Mouse (Mus musculus) kidney, embryonic 16.5 days (tissue): ENCODE measurements around the gene Mrpl54. TPM values are rescaled to one million over a fixed set of nuclear protein-coding genes. Genes with fewer than 3 reads are reported as not detected.

Experiments used
- ATAC-seq: fragments of 200-750 bp; cut with Nextera tagmentation; 2 replicates; pipeline ENCODE4 v1.8.0; 2017; ENCODE audit warnings: moderate TSS enrichment; ENCODE audit not compliant: low FRiP score, low TSS enrichment
- H3K27ac ChIP-seq: fragments of 300-500 bp; sonication (generic); 2 replicates; pipeline ENCODE4 v1.5.1; 2014; ENCODE audit warnings: low read length
- H3K27me3 ChIP-seq: fragments of 300-500 bp; sonication (generic); 2 replicates; pipeline ENCODE4 v1.6.1; 2014; ENCODE audit warnings: low read length, control low read depth, mixed read lengths; ENCODE audit not compliant: insufficient read depth
- H3K36me3 ChIP-seq: fragments of 300-500 bp; sonication (generic); 2 replicates; pipeline ENCODE4 v1.6.1; 2014; ENCODE audit warnings: low read length, control low read depth, mixed read lengths; ENCODE audit not compliant: insufficient read depth
- H3K4me1 ChIP-seq: fragments of 300-500 bp; sonication (generic); 2 replicates; pipeline ENCODE4 v1.6.1; 2014; ENCODE audit warnings: low read length, control low read depth, mixed read lengths; ENCODE audit not compliant: insufficient read depth
- H3K4me2 ChIP-seq: fragments of 300-500 bp; sonication (generic); replicated peaks from 2 replicates; pipeline ENCODE4 v1.6.1; 2014; ENCODE audit warnings: low read depth, low read length
- H3K4me3 ChIP-seq: fragments of 300-500 bp; sonication (generic); 2 replicates; pipeline ENCODE4 v1.5.1; 2014; ENCODE audit warnings: mild to moderate bottlenecking, low read length
- H3K9ac ChIP-seq: fragments of 300-500 bp; sonication (generic); replicated peaks from 2 replicates; pipeline ENCODE4 v1.6.1; 2014; ENCODE audit warnings: low read length
- H3K9me3 ChIP-seq: fragments of 300-500 bp; sonication (generic); 2 replicates; pipeline ENCODE4 v1.6.1; 2016; ENCODE audit warnings: low read length, control low read depth
- WGBS: fragments of 180-500 bp; shearing (Covaris S2); extraction: QIAGEN DNeasy Blood & Tissue Kit; methylation state at CpG from one replicate; pipeline ENCODE4 v1.1.7; 2014; 5-methylcytosine and 5-hydroxymethylcytosine counted together
- polyA plus RNA-seq: library from polyadenylated mRNA; unstranded; fragments of >200 nt; fragmentation: Nextera tagmentation; extraction: Ambion mirVana; gene quantifications from 2 replicates; pipeline ENCODE4 v1.2.1, GENCODE M21; 2015

The Mrpl54 gene
- polyA plus RNA-seq, 1 experiment from 2014 or later = 238 TPM

DNA sequence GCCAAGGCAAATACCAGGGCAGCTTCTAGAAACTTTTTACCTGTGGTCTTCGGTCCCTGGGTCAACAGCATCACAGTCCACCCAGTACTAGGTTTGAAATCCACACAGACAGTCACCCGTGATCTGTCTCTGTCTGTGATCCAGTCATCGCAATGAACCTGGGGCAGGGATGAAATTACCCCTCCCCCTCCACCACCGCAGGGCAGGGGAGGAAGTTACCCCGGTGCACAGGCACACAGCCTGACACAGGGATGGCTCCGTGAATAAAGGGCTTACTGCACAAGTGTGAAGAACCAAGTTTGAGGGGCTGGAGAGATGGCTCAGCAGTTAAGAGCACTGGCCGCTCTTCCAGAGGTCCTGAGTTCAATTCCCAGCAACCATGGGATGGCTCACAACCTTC lies 37.0 kb upstream of the Mrpl54 start:
- peaks cover 31% of the 10 kb centered on the region for H3K36me3 ChIP-seq
- H3K4me3 ChIP-seq = no peak overlapping the region
- no peak overlapping the region for H3K4me2 ChIP-seq
- H3K9me3 ChIP-seq = no peaks in the 10 kb centered on the region
- 67% methylated on average over 7 of the region's 7 CpGs for WGBS
- ATAC-seq = no peak
- H3K9ac ChIP-seq = no peak overlapping the region
- no peak overlapping the region for H3K27ac ChIP-seq
- peaks cover 62% of the 10 kb centered on the region for H3K4me1 ChIP-seq
- H3K27me3 ChIP-seq = no peaks in the 10 kb centered on the region

DNA sequence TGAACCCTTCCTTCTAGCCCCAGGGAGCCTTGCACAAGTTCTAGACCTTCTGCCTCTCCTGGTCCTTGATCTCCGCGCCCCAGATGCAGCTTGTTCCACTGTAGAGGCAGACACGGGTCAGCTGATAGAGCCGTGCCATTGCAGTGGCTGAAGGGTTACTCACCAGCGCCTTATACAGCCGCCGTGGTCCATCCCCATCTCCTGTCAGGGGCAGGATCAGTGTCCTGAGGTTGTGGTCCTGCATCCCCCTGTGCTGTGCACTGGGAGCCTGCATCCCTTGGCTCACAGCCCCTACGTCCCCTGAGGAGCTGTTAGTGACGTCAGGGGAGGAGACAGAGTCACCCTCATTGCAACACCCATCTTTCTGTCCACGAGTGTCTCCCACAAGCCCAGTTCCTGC lies 36.5 kb upstream of the Mrpl54 start:
- Histone ChIP-seq H3K4me3 (no peak overlapping the region), H3K36me3 (peaks cover 26% of the 10 kb centered on the region), H3K9me3 (no peaks in the 10 kb centered on the region), H3K27ac (peak overlapping the region; percentile 56), H3K27me3 (no peaks in the 10 kb centered on the region), H3K9ac (peak overlapping the region; percentile 29), H3K4me1 (peaks cover 64% of the 10 kb centered on the region), H3K4me2 (0 out of 2 replicates have a peak overlapping the region, but pooled peaks have one; percentile 20)
- WGBS = 68% methylated on average over 10 of the region's 10 CpGs
- no peak for ATAC-seq

DNA sequence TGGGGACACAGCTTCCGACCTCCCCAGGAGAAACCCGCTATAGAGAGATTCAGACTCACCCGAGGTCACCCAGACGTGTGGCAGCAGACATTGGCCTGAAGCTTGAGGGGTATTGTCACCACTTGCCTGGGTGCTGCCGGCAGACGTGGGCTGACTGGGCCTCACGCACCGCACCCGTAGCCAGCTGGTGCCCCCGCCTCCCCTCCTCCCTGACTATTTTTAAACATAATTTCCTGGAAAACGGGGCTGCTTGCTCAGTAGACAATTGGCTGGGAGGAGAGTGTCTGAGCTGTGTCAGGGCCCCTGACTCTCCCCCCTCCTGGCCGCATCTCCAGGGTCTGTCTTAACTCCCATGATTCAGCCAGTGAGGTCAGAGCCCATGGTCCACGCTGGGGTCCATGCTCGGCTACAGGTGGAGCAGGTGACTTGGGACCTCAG lies 36.1 kb upstream of the Mrpl54 start:
- Histone ChIP-seq H3K27me3 (no peaks in the 10 kb centered on the region), H3K27ac (peak overlapping the region; percentile 56), H3K9me3 (no peaks in the 10 kb centered on the region), H3K9ac (peak overlapping the region; percentile 32), H3K4me1 (peaks cover 68% of the 10 kb centered on the region), H3K4me2 (peak overlapping the region; percentile 20; the same call in 1 of the 2 replicates), H3K4me3 (no peak overlapping the region), H3K36me3 (peaks cover 22% of the 10 kb centered on the region)
- ATAC-seq = no peak
- WGBS = 63% methylated on average over 14 of the region's 14 CpGs

DNA sequence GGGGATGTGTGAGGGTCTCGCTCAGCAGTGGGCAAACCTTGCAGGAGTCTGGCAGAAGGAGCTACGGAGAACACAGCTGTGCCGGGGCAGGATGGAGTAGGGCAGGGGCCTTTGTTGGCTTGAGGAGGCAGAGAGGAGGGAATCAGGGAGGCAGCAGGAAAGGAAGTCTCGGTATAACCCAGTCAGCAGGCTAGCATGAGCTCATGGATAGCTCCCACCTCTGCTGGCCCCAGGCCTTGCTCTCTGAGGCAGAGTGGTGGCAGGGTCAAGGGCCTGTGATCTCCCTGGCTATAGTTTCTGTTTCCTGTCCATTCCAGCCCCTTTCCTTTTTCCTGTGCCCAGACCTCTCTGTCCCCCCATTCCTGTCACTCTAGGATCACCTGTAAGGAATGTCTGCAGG lies 35.6 kb upstream of the Mrpl54 start:
- H3K4me1 ChIP-seq = peaks cover 73% of the 10 kb centered on the region
- WGBS = 53% methylated on average over 4 of the region's 4 CpGs
- peak overlapping the region; percentile 56 for H3K27ac ChIP-seq
- no peak for ATAC-seq
- H3K9me3 ChIP-seq = no peaks in the 10 kb centered on the region
- peak overlapping the region; percentile 20; the same call in 1 of the 2 replicates for H3K4me2 ChIP-seq
- H3K27me3 ChIP-seq = no peaks in the 10 kb centered on the region
- H3K4me3 ChIP-seq = no peak overlapping the region
- H3K9ac ChIP-seq = 0 out of 2 replicates have a peak overlapping the region, but pooled peaks have one; percentile 32
- peaks cover 16% of the 10 kb centered on the region for H3K36me3 ChIP-seq

DNA sequence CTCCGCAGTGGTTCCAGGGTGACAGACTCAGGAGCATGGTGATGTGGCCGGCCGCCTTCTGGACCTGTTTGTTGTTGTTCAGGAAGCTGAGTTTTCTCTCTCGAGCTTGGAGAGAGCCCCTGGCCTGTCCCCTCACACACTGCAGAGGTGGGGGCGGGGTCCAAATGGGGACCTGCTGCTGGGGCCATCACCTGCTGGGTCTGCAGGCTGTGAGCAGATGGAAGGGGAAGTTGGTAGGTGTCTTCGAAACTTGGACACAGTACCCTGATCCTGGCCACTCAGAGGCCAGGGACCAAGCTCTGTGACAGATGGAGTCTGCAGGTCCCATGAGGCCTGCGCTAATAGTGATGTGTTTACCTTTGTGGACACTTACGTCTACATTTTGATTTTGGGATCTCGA lies 34.6 kb upstream of the Mrpl54 start:
- 79% methylated on average over 9 of the region's 9 CpGs for WGBS

DNA sequence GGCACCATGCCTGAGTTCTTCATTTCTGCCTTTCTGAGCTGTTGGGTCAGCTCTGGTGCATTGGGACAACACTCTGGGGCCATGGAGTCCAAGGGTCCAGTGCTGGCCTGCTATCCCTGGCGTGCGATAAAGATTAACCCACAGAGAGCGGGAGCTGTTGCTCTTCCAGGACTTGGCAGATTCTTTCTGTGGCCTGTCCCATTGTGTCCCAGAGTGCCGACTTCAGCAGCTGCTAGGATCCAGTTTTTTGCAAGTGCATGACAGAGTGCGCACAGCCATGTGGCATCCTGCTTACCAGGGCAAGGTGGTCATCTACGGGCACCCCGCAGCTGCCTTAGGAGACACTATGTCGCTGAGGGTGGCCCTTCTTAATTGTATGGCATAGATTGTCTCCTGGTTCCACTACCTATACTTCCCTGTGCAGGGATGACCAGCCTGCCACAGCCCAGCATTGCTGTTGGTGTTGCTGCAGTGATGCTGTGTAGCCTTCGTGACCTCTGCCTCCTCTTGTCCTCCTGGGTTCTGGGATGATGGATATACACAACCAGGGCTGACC lies 33.7 kb upstream of the Mrpl54 start:
- H3K4me3 ChIP-seq = no peak overlapping the region
- no peaks in the 10 kb centered on the region for H3K27me3 ChIP-seq
- ATAC-seq = peak; percentile 66
- peak overlapping the region; percentile 42; the same call in 1 of the 2 replicates for H3K9ac ChIP-seq
- 69% methylated on average over 9 of the region's 9 CpGs for WGBS
- H3K36me3 ChIP-seq = no peaks in the 10 kb centered on the region
- peaks cover 79% of the 10 kb centered on the region for H3K4me1 ChIP-seq
- H3K27ac ChIP-seq = peak overlapping the region; percentile 87
- H3K4me2 ChIP-seq = no peak overlapping the region
- no peaks in the 10 kb centered on the region for H3K9me3 ChIP-seq

More for the DNA sequence above, 34.6 kb upstream of the Mrpl54 start:
- ATAC-seq = no peak
- H3K27me3 ChIP-seq = no peaks in the 10 kb centered on the region
- H3K9me3 ChIP-seq = no peaks in the 10 kb centered on the region
- H3K36me3 ChIP-seq = peaks cover 8% of the 10 kb centered on the region; the same call in 1 of the 2 replicates
- peaks cover 75% of the 10 kb centered on the region for H3K4me1 ChIP-seq
- no peak overlapping the region for H3K4me2 ChIP-seq
- no peak overlapping the region for H3K4me3 ChIP-seq
- H3K27ac ChIP-seq = peak overlapping the region; percentile 87
- H3K9ac ChIP-seq = no peak overlapping the region

DNA sequence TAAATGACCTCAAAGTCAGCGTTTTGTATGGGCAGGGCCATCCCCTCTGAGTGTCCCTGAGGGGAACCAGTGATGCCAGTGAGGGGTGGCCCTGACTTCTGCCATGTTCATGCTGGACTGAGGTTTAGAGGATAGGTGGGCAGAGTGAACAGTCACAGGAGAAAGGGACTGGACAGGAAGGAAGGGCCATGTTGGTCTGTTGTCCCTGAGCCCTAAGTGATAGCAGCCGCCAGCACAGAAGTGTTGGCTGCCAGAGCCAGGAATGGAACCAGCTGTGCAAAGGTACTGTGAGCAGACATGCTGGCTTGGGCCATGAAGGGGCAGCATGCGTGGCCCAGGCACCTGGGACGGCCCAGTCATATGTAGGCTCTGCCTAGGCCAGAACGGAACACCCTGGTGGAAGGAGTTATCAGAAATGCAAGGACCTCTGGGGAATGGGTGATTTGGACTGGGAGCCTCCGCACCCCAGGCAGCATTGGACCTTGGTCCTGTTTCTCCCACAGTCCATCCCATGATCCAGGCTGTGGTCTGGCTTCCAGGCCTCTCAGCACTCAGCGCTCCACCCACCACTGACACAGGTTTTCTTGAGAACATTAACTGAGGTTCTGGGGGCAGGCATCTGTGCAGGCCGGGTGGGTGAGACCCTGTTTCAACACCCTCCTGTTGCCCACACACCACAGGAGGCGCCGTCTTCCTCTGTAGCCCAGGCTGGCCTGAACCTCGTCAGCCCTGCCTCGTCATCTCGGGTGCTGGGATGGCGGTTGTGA lies 33.0 kb upstream of the Mrpl54 start:
- Histone ChIP-seq H3K27ac (peak overlapping the region; percentile 87), H3K9me3 (no peaks in the 10 kb centered on the region), H3K9ac (0 out of 2 replicates have a peak overlapping the region, but pooled peaks have one; percentile 41), H3K4me2 (0 out of 2 replicates have a peak overlapping the region, but pooled peaks have one; percentile 11), H3K27me3 (no peaks in the 10 kb centered on the region), H3K36me3 (no peaks in the 10 kb centered on the region), H3K4me1 (peaks cover 80% of the 10 kb centered on the region), H3K4me3 (no peak overlapping the region)
- ATAC-seq = peak; percentile 59; the same call in 1 of the 2 replicates
- 84% methylated on average over 14 of the region's 14 CpGs for WGBS

DNA sequence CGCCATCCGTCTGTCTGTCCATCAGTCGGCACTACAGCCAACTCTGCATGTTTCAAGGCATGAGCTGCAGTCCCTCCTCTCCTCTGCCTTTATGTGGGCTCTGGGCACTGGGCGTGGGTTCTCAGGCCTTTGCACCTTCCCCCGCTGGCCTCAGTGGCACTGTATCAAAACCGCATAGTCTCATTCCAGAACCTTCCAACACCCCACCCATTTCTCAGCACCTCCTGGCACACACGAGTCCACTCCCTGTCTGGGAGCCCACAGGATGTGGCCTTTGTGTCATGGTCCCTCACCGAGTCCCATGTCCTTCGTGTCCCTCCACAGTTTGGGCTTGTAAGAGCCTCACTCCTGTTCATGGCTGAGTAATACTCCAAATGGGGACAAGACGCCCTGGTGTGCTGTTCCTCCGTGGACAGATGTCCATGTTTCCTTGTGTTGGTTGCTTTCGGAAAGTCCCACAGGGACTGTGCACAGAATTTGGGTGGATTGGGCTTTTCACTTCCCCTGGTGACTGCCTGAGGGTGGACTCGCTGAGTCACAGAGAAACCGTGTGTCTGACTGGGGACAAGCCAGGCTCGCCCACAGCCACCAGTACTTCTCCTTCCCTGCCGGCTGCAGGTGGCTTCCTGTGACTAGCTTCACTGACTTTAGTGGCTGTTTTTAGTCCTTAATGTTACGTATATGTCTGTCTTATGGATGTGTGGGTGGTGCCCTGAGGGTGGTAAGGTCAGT lies 31.8 kb upstream of the Mrpl54 start:
- Histone ChIP-seq H3K4me3 (no peak overlapping the region), H3K27ac (peak overlapping the region; percentile 87), H3K4me1 (peaks cover 82% of the 10 kb centered on the region), H3K4me2 (no peak overlapping the region), H3K36me3 (no peaks in the 10 kb centered on the region), H3K9ac (no peak overlapping the region), H3K9me3 (no peaks in the 10 kb centered on the region), H3K27me3 (no peaks in the 10 kb centered on the region)
- 88% methylated on average over 17 of the region's 17 CpGs for WGBS
- ATAC-seq = no peak

DNA sequence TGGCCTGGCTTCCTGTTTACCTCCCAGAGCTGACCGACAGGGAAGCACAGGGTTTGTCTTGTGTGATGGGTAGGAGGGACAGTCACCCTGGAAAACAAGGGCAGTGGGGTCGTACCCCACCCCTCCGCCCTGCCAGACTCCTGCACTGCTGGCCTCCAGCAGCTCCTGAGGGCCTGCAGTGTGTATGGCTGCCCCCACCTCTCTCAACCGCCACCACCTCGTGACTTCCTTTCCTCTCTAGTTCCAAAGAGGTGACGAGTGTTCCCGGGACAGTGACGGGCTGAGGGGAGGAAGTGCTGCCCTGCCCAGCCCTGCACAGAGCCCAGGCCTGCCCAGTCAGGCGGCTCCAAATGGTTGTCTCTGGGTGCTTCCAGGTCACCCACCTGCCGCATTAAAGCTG lies 31.1 kb upstream of the Mrpl54 start:
- no peaks in the 10 kb centered on the region for H3K9me3 ChIP-seq
- ATAC-seq = peak; percentile 43
- H3K27me3 ChIP-seq = no peaks in the 10 kb centered on the region
- no peak overlapping the region for H3K4me3 ChIP-seq
- no peaks in the 10 kb centered on the region for H3K36me3 ChIP-seq
- peak overlapping the region; percentile 80 for H3K27ac ChIP-seq
- H3K4me1 ChIP-seq = peaks cover 75% of the 10 kb centered on the region
- 27% methylated on average over 9 of the region's 10 CpGs for WGBS
- peak overlapping the region; percentile 40; the same call in 1 of the 2 replicates for H3K9ac ChIP-seq
- H3K4me2 ChIP-seq = peak overlapping the region; percentile 14
